Mouse (Mus musculus) erythroid progenitor cell, adult 5-6 weeks (primary cell): ENCODE measurements around the gene Thoc3. TPM values are rescaled to one million over a fixed set of nuclear protein-coding genes. Genes with fewer than 3 reads are reported as not detected.

Experiments
- ATAC-seq: replicated peaks from 2 replicates; pipeline ENCODE4 v1.8.0; 2016; ENCODE audit warnings: moderate number of reproducible peaks, mild to moderate bottlenecking, moderate TSS enrichment, inconsistent platforms; ENCODE audit not compliant: poor library complexity, low FRiP score, severe bottlenecking
- total RNA-seq, 2 experiments: library from RNA; stranded (forward) in 1 of 2; stranded (reverse) in 1 of 2; fragments of 150-400 nt in 1 of 2; fragments of 186-747, 209-891 nt in 1 of 2; gene quantifications; 2 replicates each; pipeline versions ENCODE4 v1.2.3 to v1.2.4; 2015 to 2017; ENCODE audit warnings: low replicate concordance in 2 of 2

Gene Thoc3
- total RNA-seq, 2 experiments from 2014 or later: 4.2 to 10.2 TPM

DNA sequence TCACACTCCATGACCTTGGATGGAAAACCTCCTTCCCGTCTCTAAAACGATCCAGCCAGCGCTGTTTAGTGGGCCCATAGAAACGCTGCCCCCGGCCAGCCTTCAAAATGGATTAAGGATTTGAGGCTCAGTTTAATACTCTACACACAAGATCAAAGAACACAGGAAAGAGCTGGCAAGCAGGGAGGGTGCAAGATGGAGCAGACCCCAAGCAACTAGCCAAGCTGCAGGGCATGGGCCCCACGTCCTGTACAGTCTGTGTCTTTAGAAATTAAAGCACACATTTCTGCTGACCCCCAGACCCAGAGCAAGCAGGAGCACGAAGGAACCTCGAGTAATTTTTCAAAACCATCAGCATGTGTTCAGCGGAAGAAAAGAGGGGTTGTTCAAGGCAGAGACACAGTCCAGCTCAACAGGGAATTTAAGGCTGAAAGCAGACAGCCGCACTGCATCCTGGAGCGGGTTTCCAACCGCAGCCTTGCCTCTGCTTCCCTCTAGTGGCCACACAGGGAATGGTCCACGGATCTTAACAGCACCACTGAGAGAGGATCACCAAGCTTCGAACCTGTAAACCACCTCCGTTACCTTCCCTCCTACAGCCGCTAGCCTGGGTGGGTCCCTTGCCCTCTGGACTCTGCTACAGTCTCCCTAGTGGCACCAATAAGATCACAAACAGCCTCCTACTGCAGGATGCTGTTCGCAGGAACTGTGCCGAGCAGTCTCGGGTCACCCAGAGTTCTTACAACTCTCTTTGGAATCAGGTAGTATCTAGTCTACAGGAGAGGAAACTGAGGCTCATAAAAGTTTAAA, 21.8 kb downstream of the Thoc3 start:
- peak; percentile 75 for ATAC-seq

DNA sequence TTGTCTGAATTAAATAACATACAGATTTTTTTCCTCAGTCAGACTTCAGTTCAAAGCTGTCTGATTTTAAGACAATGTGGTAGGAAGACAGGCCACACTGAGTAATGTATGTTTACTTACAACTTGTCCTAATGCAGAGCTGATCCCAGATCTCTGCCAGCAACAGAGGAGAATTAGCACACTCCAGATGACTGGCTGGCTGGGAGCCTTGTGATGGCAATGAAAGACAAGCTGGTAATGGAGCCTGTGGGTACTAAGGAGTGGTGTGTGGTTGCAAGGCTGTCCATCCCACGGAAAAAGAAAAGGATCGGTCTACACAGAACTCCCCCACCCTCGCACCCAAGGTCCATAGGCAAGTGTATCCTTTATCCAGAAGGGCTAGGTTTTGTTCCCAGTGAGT, 25.0 kb downstream of the Thoc3 start:
- ATAC-seq: no peak

DNA sequence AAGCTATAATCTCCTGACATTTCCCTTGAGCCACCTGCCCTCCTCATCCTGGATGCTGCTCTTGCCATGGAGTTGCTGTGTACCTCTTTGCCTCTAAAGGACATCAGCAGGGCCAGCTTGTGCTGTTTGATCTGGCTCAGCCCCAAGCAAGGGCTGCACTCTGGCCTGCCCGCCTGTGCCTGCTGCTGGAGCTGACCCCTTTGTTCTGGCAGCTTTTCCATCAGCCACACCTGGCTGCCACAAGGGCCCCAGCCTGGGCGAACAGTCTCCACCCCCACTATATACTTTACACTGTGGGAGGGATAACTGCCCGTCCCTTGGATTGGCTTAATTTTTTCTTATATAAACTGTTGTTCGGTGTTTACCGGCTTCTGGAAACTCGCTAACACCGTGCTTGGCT, 28.7 kb downstream of the Thoc3 start:
- ATAC-seq: no peak

DNA sequence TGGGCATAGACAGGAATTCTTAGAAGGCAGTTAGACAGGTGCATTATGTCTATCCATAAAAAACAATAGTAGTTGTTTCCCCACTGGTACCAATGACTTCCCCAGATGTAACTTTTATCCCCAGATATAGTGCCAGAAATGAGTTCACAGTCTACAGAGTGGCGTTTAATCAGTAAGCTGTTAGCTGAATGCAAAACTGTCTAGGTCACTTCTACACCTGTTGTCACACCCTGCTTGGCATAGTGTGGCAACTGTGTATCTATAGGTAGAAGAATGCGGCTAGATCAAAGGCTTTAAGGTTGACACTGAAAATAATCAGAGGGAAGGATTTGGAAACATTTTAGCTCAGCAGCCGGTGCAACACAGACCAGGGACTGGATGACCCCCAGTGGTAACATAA, 29.8 kb downstream of the Thoc3 start:
- no peak for ATAC-seq

DNA sequence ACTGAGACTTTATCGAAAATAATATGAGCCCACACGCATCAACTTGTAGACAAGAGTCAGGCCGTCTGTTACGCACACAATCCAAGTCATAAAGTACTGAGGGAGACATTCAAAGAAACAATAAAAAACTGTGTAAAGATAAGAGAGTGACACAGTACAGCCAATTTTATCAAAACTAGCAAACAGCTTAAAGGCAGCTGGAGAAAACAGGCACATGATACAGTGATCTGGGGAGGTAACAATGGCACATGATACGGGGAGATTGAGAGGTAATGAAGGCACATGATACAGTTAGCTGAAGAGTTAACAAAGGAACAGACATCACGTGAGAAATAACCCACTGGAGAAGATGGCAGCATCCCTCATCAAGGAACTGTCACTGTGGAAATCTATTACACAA, 31.6 kb downstream of the Thoc3 start:
- ATAC-seq: no peak

DNA sequence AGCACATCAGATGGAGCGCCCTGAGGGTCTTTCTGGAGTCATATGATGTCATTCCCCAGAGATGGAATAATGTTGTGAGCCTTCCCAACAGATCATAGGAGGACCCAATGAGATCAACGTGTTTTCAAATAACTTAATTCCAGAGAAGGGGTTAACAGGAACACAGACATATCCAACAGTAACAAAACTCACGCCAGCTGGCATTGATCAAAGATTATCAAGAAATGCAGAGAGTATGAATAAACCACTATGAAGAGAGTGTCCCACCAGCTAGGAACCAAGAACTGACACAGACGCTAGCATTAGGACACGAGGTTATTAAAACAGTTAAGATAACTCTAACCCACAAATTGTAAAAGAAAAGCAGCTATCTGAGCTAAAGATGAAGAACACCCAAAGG, 32.0 kb downstream of the Thoc3 start:
- no peak for ATAC-seq

DNA sequence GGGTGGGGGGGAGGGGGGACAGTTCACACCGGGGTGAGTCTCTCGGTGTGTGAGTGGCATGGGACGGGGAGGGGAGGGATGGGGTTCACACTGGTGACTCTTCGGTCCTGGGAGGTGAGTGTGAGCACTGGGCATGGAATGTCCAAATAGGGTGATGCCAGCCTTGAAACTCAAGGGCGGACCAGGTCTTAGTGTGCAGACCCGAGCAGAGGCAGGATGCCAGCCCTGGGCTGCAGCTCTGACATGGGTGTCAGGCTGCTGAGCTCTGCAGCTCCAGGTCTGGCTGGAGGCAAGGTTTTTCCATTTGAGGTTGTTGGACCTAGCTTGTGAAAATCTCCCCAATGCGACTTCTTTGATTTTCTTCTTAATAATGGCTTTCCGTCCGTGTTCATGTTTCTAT, 37.5 kb downstream of the Thoc3 start:
- ATAC-seq: no peak

DNA sequence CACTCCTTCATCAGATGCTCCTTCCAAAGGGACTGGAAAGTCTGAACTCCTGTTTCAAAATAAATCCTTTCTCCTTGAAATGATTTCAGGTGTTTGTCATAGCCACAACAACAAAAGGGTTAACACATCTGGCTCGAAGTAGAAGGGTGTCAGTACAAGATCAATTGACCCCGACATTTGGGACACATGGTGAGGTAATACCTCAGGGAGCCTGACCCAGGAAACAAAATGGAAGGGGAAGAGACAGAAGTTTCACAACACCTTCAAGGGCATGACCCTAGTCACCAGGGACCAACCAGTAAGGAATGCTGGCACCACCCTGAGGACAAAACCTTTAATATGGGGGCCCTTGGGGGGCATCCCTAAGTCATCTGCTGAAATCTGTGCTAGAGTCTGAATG, 38.6 kb downstream of the Thoc3 start:
- no peak for ATAC-seq

DNA sequence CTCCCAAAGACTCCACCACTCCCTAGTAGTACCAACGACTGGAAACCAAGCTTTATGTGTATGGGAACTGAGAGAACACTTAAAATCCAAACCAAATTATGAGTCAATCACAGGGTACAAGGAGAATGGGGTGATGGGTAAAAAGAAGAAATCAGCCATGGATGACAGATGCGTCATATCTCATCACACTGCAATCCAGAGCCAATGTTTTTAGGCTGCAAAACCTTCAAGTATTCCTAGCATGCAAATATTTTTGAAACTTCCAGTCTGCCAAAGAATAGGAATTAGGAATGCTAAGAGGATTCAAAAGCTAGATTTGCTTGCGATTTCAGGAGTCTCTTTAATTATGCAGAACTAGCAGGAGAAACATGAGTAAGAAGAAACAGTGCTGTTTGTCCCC, 39.9 kb downstream of the Thoc3 start:
- ATAC-seq: no peak

DNA sequence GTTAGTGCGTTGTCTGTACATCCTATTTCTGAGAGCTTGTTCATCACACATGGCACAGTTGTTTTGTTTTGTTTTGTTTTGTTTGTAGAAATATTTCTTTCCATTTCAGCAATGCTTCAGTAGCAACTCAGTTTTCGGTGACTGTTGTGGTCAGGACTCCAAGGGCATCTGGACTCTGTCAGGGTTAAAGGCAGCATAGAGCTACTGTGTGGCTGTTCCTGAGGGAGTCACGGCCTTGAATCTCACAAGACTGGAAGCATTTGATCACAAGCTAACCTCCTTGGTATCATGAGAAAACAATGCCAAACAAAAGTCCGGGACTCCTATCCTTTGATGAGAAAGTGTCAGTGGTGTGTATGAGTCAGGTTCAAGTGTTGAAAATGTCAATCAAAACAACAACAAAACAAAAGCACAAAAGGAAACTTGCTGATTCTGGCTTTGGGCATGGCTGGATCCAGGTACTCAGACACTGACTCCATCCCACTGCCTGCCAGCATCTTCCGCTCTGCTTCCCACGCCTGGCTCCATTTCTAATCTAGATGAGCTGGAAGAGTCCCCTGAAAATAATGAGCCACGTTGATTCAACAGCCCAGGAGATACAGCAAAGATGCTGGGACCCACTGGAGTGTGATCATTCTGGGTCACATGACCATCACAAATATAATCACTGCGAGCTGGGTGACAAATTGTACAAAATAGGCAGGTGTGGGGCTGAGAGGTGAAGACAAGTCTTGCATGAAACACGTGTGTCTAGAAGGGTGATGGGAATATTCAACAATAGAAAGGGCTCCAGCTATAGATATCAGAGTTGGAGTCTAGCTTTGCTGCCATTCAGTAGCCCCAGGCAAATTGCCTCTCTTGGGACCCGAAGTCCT, 41.6 kb downstream of the Thoc3 start:
- ATAC-seq: no peak

DNA sequence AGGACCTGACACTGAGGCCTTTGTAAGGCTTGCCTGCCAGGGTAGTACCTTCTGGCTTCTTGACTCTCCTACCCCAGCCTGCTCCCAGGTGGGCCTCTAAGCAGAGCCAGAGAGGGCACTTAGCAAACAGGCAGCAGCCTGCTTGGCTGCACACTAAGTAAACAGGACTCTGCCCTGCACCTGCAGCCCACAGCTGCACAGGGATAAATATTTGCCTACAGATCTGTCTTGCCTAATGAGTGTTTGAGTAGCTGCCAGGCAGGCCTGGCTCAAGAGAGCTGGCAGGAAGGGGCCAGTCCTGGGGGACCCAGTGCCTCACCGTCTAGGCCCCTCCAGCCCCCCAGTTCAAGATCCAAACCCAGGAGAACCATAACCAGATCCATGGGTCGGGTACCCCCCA, 43.4 kb downstream of the Thoc3 start:
- ATAC-seq: no peak

DNA sequence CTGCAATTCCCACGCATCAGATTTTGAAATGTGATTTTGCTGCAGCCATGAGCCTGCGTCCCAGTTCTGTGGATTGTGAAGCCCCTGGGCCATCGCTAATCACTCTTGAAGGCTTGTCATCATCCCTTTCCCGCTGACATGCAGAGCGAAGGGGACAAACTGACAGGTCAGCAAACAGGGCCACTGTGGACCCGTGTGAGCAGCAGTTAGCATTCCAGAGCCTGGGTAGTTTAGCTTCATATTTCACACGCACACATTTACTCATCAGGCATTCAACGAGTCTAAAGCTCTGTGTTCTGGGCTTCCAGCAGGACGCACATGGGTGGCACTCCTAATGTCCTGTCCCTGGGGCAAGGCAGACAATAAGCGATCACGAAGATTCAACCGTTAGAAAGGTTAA, 48.4 kb downstream of the Thoc3 start:
- ATAC-seq: no peak

DNA sequence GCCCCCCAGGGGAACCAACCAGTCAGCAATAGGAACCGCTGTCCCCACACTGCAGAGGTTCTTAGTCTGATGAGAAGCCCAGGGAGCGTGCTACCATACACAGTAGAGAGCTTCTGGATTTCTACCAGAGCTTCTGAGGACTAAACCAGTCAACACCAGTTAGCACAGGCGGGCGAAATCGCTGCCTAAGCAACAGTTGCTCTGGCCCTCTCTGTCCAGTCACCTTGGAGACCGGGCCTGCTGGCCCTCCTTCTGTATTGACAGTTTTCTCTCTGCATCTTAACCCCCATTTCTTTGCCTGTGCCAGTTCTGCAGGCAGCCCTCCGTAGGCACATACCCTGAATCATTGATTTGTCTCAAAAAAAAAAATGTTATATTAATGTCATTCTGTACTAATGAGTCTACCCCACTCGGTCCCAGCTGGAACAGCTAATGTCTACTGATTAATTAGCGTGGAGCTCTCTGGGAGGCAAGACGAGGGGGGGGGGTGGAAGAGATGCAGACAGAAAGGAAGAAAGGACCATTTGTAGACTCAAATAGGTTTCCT, 49.8 kb downstream of the Thoc3 start:
- ATAC-seq: no peak

DNA sequence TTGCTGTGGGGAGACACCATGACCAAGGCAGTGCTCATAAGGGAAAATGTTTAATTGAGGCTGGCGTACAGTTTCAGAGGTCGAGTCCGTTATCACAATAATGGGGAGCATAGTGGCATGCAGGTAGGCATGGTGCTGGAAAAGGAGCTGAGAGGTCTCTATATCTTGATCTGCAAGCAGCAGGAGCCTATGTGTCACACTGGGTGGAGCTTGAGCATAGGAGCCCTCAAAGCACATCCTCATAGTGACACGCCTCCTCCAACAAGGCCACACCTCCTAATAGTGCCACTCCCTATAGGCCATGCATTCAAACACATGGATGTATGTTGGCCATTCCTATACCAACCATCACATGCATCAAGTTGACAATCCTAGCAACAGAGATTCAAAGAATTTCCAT, 53.6 kb downstream of the Thoc3 start:
- ATAC-seq: no peak

DNA sequence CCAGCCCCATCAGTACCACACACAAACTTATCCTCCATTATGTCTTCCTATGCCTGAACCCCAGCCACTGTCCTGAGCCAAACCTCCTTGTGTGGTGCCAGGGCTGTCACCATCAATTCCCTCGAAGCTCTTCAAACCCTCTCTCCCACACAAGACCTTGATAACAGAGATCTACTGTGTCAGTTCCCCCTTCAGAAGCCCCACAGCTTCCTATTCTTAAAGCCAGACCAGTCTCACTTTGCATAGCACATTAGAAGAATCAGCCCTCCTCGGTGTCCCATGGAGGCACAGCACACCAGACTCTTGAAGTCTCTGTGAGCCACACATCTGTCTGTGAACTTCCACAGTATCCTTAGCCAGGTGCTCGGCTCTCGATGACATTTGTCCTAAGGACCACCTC, 55.9 kb downstream of the Thoc3 start:
- ATAC-seq: no peak

DNA sequence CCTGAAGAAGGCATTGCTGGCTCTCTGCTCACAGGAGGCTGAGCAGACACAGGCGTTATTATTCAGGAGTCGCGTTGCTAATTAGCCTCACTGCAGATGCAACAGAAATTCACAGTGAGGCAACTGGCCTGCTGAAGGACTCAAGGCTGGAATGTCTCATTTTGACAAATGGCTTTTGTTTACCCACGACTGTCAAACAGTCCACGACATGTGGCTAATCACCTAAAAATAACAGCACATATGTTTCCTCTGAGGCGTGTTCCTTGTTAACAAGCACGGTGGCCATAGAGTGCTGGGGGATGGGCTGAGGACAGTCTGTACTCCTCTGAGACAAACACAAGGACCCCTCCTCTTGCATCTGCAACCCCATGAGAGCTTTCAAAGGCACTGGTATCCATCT, 56.4 kb downstream of the Thoc3 start:
- ATAC-seq: no peak

DNA sequence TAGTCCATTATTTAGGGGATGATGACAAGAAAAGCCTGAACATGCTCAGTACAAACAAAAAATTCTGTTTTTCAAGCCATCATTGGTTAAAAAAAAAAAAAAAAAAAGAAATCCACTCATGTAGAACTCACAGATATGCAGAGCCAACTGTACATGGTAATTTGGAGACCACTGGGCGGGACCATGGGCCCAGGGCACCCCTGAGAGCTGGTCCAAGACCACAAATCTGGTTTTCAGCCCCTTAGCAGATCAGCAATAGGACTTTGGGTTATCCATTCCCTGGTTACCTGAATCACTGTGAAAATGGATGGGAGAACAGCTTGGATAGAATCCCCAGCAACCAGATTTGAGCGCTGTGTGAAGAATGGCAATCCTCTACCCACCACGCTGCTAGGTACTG, 57.0 kb downstream of the Thoc3 start:
- no peak for ATAC-seq
